Mouse (Mus musculus) hindbrain, embryonic 10.5 days (tissue): ENCODE data around the gene Emg1. TPM values are rescaled to one million over a fixed set of nuclear protein-coding genes. Genes with fewer than 3 reads are reported as not detected.
A peak's percentile ranks its signal among the peaks of the same experiment; 100 is the strongest.

Experiments used
- DNase-seq: peaks from one replicate; pipeline ENCODE4 v3.0.0-alpha.2; 2017; ENCODE audit warnings: low spot score
- H3K27ac ChIP-seq: fragments of 300-500 bp; sonication (generic); 2 replicates; pipeline ENCODE4 v1.5.1; 2016; ENCODE audit warnings: mild to moderate bottlenecking, moderate library complexity
- H3K27me3 ChIP-seq: fragments of 300-500 bp; sonication (generic); 2 replicates; pipeline ENCODE4 v1.6.1; 2016; ENCODE audit warnings: mild to moderate bottlenecking; ENCODE audit not compliant: poor library complexity, insufficient read depth, severe bottlenecking
- H3K36me3 ChIP-seq: fragments of 300-500 bp; sonication (generic); 2 replicates; pipeline ENCODE4 v1.6.1; 2016; ENCODE audit warnings: mild to moderate bottlenecking, moderate library complexity
- H3K4me1 ChIP-seq: fragments of 300-500 bp; sonication (generic); replicated peaks from 2 replicates; pipeline ENCODE4 v1.6.1; 2016; ENCODE audit warnings: mild to moderate bottlenecking
- H3K4me3 ChIP-seq: fragments of 300-500 bp; sonication (generic); 2 replicates; pipeline ENCODE4 v1.5.1; 2016; ENCODE audit warnings: mild to moderate bottlenecking, moderate library complexity
- H3K9me3 ChIP-seq: fragments of 300-500 bp; sonication (generic); 2 replicates; pipeline ENCODE4 v1.6.1; 2016; ENCODE audit warnings: mild to moderate bottlenecking, moderate library complexity
- WGBS: fragments of 180-500 bp; shearing (Covaris S2); methylation state at CpG from one replicate; pipeline ENCODE4 v1.1.7; 2016; 5-methylcytosine and 5-hydroxymethylcytosine counted together
- microRNA counts: library from miRNA; unstranded; fragments of <30 nt; microRNA quantifications from one replicate; lab custom pipeline; 2017
- polyA plus RNA-seq: library from polyadenylated mRNA; unstranded; fragments of >200 nt; fragmentation: Nextera tagmentation; extraction: Ambion mirVana; gene quantifications from 2 replicates; pipeline ENCODE4 v1.2.1, GENCODE M21; 2016

The Emg1 gene
- polyA plus RNA-seq, 1 experiment from 2014 or later: 215 TPM

DNA sequence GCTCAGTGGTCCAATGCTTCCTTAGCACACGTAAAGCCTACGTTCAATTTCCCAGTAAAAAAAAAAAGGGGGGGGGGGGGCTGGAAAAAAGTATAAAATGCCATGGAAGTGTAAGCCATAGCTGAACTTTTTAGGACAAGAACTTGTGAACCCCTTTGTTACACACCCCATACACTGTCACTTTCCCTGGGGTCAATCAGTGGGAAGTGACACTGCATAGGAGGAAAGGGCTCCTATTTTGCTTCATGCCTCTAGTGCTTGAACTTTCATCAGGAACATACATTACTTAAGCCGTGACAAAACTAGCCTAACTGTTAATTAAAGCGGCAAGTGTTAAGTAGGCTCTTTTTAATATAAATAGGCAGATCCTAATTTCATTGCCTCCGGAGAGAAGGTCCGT, 50.0 kb downstream of the Emg1 start:
- Histone ChIP-seq H3K4me1 (peaks cover 15% of the 10 kb centered on the region), H3K27ac (peak overlapping the region; percentile 87), H3K4me3 (peak overlapping the region; percentile 63), H3K9me3 (no peaks in the 10 kb centered on the region), H3K36me3 (no peaks in the 10 kb centered on the region), H3K27me3 (no peaks in the 10 kb centered on the region)
- WGBS: 33% methylated on average over 6 of the region's 6 CpGs
- DNase-seq: no peak

GRCm38 (mm10) chr6:124661156-124661806, 50.7 kb downstream of the Emg1 start:
- no peak overlapping the region for H3K4me3 ChIP-seq
- WGBS: 95% methylated on average over 4 of the region's 4 CpGs
- no peaks in the 10 kb centered on the region for H3K27me3 ChIP-seq
- peaks cover 15% of the 10 kb centered on the region for H3K4me1 ChIP-seq
- no peak overlapping the region for H3K27ac ChIP-seq
- DNase-seq: no peak
- no peaks in the 10 kb centered on the region for H3K9me3 ChIP-seq
- H3K36me3 ChIP-seq: no peaks in the 10 kb centered on the region

- Histone ChIP-seq H3K4me1 (peaks cover 6% of the 10 kb centered on the region; the same call in 1 of the 2 replicates), H3K4me3 (no peak overlapping the region), H3K27me3 (no peaks in the 10 kb centered on the region), H3K9me3 (peaks cover 11% of the 10 kb centered on the region), H3K27ac (no peak overlapping the region), H3K36me3 (no peaks in the 10 kb centered on the region)
- no peak for DNase-seq
- 76% methylated on average over 2 of the region's 2 CpGs for WGBS
Observed at GRCm38 (mm10) chr6:124658067-124658466, 53.9 kb downstream of the Emg1 start.

- no peaks in the 10 kb centered on the region for H3K27me3 ChIP-seq
- no peak overlapping the region for H3K27ac ChIP-seq
- H3K4me3 ChIP-seq: no peak overlapping the region
- peaks cover 14% of the 10 kb centered on the region for H3K9me3 ChIP-seq
- no peaks in the 10 kb centered on the region for H3K4me1 ChIP-seq
- 72% methylated on average over 6 of the region's 6 CpGs for WGBS
- no peaks in the 10 kb centered on the region for H3K36me3 ChIP-seq
- DNase-seq: no peak
Observed at GRCm38 (mm10) chr6:124655893-124656292, 56.1 kb downstream of the Emg1 start.

MicroRNAs within 50 kb of the gene (microRNA counts, 519-probe panel; counts per million panel counts)
- microRNA mmu-miR-141 (lab: Ali Mortazavi, UCI) (1,255 counts per million, percentile 77 among the panel's probes with 10 or more counts), microRNA mmu-miR-200c (lab: Ali Mortazavi, UCI) (1,255 counts per million, percentile 77 among the panel's probes with 10 or more counts)

Other genes with a start within 250 kb of the Emg1 start
- gene Clstn3, start 247.4 kb downstream of the Emg1 start, polyA plus RNA-seq: 8.8 and 20.4 TPM in 2 replicates
- 0.14 and 0.47 TPM in 2 replicates for gene C1rl, start 219.1 kb downstream of the Emg1 start, polyA plus RNA-seq
- gene C1ra, start 199.8 kb downstream of the Emg1 start, polyA plus RNA-seq: 0.06 and 0.33 TPM in 2 replicates
- 0.51 and 0.75 TPM in 2 replicates for gene C1s1, start 169.8 kb downstream of the Emg1 start, polyA plus RNA-seq
- not detected in 2 replicates for gene C1rb, start 141.9 kb downstream of the Emg1 start, polyA plus RNA-seq
- gene C1s2, start 76.1 kb downstream of the Emg1 start, polyA plus RNA-seq: not detected in 2 replicates
- gene Lpcat3, start 49.2 kb downstream of the Emg1 start, polyA plus RNA-seq: 39.6 and 43.6 TPM in 2 replicates
- 410 and 445 TPM in 2 replicates for gene Phb2, start 158 bp upstream of the Emg1 start, polyA plus RNA-seq
- gene Ptpn6, start 26.5 kb upstream of the Emg1 start, polyA plus RNA-seq: 7.9 and 8.2 TPM in 2 replicates
- gene Grcc10, start 29.2 kb upstream of the Emg1 start, polyA plus RNA-seq: 446 and 555 TPM in 2 replicates
- not detected in 2 replicates for gene Gm45234, start 43.8 kb upstream of the Emg1 start, polyA plus RNA-seq
- gene Atn1, start 44.3 kb upstream of the Emg1 start, polyA plus RNA-seq: 11.2 and 13.0 TPM in 2 replicates
- gene Eno2, start 57.5 kb upstream of the Emg1 start, polyA plus RNA-seq: 3.4 and 5.4 TPM in 2 replicates
- gene Lrrc23, start 67.5 kb upstream of the Emg1 start, polyA plus RNA-seq: 2.5 and 4.8 TPM in 2 replicates
- gene Spsb2, start 96.5 kb upstream of the Emg1 start, polyA plus RNA-seq: 8.3 and 8.7 TPM in 2 replicates
- gene Tpi1, start 102.1 kb upstream of the Emg1 start, polyA plus RNA-seq: 794 and 931 TPM in 2 replicates
- 206 and 211 TPM in 2 replicates for gene Usp5, start 117.3 kb upstream of the Emg1 start, polyA plus RNA-seq
- gene Cdca3, start 117.4 kb upstream of the Emg1 start, polyA plus RNA-seq: 232 and 255 TPM in 2 replicates
- 0.44 and 0.76 TPM in 2 replicates for gene Gnb3, start 128.1 kb upstream of the Emg1 start, polyA plus RNA-seq
- gene P3h3, start 145.6 kb upstream of the Emg1 start, polyA plus RNA-seq: 12.6 and 13.4 TPM in 2 replicates
- 2.3 and 5.0 TPM in 2 replicates for gene Gpr162, start 151.8 kb upstream of the Emg1 start, polyA plus RNA-seq
- gene Cd4, start 176.0 kb upstream of the Emg1 start, polyA plus RNA-seq: not detected in 2 replicates
- gene Lag3, start 199.5 kb upstream of the Emg1 start, polyA plus RNA-seq: 1.1 and 1.3 TPM in 2 replicates
- 271 and 416 TPM in 2 replicates for gene Ptms, start 207.9 kb upstream of the Emg1 start, polyA plus RNA-seq
- gene Mlf2, start 219.2 kb upstream of the Emg1 start, polyA plus RNA-seq: 417 and 499 TPM in 2 replicates